Mouse (Mus musculus) fibroblast of lung, adult 2 months (primary cell): ENCODE results near the gene Ggt5.

Experiments
- DNase-seq: peaks from one replicate; pipeline ENCODE4 v3.0.0-alpha.2; 2011; ENCODE audit warnings: low read depth

The Ggt5 gene

GRCm38 (mm10) chr10:75568441-75568840 is 20.7 kb upstream of the Ggt5 start:
- no peak for DNase-seq

- no peak for DNase-seq
Measured at GRCm38 (mm10) chr10:75568851-75569250, 20.3 kb upstream of the Ggt5 start.

- DNase-seq, result no peak
Measured at GRCm38 (mm10) chr10:75570981-75571657, 18.0 kb upstream of the Ggt5 start.

GRCm38 (mm10) chr10:75571937-75572336 is 17.2 kb upstream of the Ggt5 start:
- no peak for DNase-seq

- no peak for DNase-seq
Measured at GRCm38 (mm10) chr10:75573181-75573580, 16.0 kb upstream of the Ggt5 start.

- no peak for DNase-seq
Measured at GRCm38 (mm10) chr10:75573965-75574364, 15.2 kb upstream of the Ggt5 start.

GRCm38 (mm10) chr10:75579129-75579528 is 10.0 kb upstream of the Ggt5 start:
- DNase-seq, result no peak

- DNase-seq, result peak; percentile 54
Measured at GRCm38 (mm10) chr10:75585876-75586552, 3.1 kb upstream of the Ggt5 start.

GRCm38 (mm10) chr10:75586553-75586879 is 2.6 kb upstream of the Ggt5 start:
- no peak for DNase-seq

- no peak for DNase-seq
Measured at GRCm38 (mm10) chr10:75587781-75588180, 1.4 kb upstream of the Ggt5 start.

- DNase-seq, result no peak
Measured at GRCm38 (mm10) chr10:75588336-75588735, 804 bp upstream of the Ggt5 start.

- no peak for DNase-seq
Measured at GRCm38 (mm10) chr10:75589651-75590050, 511 bp downstream of the Ggt5 start.

GRCm38 (mm10) chr10:75591211-75591894 is 2.2 kb downstream of the Ggt5 start:
- no peak for DNase-seq

GRCm38 (mm10) chr10:75592585-75592984 is 3.4 kb downstream of the Ggt5 start:
- no peak for DNase-seq

- DNase-seq, result no peak
Measured at GRCm38 (mm10) chr10:75595981-75596380, 6.8 kb downstream of the Ggt5 start.

GRCm38 (mm10) chr10:75600189-75600730 is 11.1 kb downstream of the Ggt5 start:
- DNase-seq, result no peak

- no peak for DNase-seq
Measured at GRCm38 (mm10) chr10:75605162-75605846, 16.2 kb downstream of the Ggt5 start.

- DNase-seq, result no peak
Measured at GRCm38 (mm10) chr10:75607253-75607652, 18.1 kb downstream of the Ggt5 start.

GRCm38 (mm10) chr10:75608975-75609374 is 19.8 kb downstream of the Ggt5 start:
- no peak for DNase-seq

GRCm38 (mm10) chr10:75610486-75610885 is 21.3 kb downstream of the Ggt5 start:
- DNase-seq, result no peak

- DNase-seq, result no peak
Measured at GRCm38 (mm10) chr10:75616044-75616443, 26.9 kb downstream of the Ggt5 start.

- no peak for DNase-seq
Measured at GRCm38 (mm10) chr10:75620818-75621217, 31.7 kb downstream of the Ggt5 start.
